Mouse (Mus musculus) kidney, adult 11 months (tissue): ENCODE data around the gene Ppm1j.
"Not testable (repeated sequence)": the region's sequence is repeated elsewhere in the genome, so short reads cannot be mapped to it uniquely, and the experiment has no call there.

Experiments
- DNase-seq: peaks from one replicate; pipeline ENCODE4 v3.0.0; 2022

Ppm1j gene

DNA sequence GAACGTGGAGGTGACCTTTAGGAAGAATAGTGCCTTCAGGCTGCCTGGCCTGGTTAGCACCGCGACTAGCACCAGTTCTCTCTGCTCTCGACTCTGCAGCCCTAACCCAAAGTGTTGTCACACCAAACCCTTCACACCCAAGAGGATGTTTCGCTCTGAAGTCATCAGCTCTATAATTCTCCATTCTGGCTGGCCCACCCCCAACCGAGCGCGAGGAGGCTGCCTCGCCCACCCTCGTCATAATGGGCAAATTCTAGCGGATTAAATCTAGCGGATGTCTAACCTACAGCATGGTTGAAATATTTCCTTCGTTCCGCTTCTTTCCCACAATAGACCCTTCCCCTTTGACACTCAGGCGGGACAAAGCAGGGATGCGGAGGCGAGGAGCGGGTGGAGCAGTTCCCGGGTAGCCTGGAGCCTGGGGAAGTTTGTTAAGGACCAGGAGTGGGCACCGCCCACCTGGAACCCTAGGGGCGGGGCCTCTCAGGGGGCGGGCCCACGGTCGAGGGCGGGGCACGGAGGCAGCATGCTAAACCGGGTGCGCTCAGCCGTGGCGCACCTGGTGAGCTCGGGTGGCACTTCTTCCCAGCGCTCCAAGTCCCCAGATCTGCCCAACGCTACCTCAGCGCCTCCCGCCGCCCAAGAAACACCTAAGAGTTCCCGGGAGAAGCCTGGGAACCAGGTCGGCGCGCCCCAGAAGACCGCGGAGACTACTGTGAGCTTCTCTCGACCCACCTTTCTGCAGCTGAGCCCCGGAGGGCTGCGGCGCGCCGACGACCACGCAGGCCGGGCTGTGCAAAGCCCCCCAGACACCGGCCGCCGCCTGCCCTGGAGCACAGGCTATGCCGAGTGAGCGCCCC is at the start of gene Ppm1j:
Ppm1j (plus strand) TSS at position 496 of the 860 bp plus-strand sequence.
- peak; percentile 79 for DNase-seq

- DNase-seq, result no peak
Measured at GRCm38 (mm10) chr3:104732907-104733306, 47.9 kb upstream of the Ppm1j start.

- DNase-seq, result no peak
Measured at GRCm38 (mm10) chr3:104734654-104735053, 46.2 kb upstream of the Ppm1j start.

DNA sequence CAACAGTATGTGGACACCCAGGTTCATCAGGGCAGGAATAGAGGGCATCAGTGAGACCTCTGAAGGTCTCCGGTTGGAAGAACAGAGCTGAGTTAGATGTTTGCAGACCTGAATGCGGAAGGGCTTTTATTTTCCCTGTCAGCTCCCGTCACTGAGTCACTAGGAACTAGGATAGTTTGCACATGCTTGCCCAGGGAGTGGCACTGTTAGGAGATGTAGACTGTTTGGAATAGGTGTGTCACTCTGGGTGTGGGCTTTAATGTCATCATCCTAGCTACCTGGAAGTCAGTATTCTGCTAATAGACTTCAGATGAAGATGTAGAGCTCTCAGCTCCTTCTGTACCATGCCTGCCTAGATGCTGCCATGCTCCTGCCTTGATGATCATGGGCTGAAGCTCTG is 38.9 kb upstream of the Ppm1j start:
- DNase-seq, result no peak

DNA sequence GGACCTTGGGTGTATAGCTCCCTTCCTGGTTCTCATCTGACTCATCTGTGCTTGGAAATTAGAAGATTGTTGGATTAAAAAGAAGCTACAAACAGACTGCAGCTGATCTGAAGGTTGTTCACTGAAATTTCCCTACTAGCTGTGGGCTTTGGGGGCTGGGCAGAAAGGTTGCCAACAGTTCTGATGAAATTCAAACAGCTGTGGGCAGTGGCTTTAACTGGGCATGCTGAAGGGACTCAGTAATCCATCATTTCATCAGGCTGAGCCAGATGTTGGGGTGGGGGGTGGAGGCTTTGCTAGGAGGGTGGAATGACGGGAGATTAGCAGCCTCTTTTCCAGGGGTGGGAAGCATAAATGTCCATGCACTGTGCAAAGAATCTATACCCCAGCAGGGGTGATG is 37.7 kb upstream of the Ppm1j start:
- DNase-seq, result no peak

GRCm38 (mm10) chr3:104743864-104744263 is 37.0 kb upstream of the Ppm1j start:
- no peak for DNase-seq

DNA sequence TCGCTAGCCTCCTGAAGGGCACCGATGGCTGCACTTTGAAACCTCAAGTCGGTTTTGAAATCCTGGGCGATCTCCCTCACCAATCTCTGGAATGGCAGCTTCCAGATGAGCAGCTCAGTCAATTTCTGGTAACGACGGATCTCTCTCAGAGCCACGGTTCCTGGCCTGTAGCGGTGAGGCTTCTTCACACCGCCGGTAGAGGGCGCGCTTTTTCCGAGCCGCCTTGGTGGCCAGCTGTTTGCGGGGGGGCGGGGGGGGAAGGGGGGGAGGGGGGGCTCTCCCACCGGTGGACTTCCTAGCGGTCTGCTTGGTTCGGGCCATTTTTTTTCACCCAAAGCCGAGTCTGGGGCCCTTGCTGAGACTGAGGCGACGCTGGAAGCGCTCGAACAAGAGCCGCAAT is 28.0 kb upstream of the Ppm1j start:
- not testable (repeated sequence) for DNase-seq

- DNase-seq, result peak; percentile 20
Measured at GRCm38 (mm10) chr3:104758406-104758805, 22.4 kb upstream of the Ppm1j start.

- no peak for DNase-seq
Measured at GRCm38 (mm10) chr3:104758869-104759268, 22.0 kb upstream of the Ppm1j start.

DNA sequence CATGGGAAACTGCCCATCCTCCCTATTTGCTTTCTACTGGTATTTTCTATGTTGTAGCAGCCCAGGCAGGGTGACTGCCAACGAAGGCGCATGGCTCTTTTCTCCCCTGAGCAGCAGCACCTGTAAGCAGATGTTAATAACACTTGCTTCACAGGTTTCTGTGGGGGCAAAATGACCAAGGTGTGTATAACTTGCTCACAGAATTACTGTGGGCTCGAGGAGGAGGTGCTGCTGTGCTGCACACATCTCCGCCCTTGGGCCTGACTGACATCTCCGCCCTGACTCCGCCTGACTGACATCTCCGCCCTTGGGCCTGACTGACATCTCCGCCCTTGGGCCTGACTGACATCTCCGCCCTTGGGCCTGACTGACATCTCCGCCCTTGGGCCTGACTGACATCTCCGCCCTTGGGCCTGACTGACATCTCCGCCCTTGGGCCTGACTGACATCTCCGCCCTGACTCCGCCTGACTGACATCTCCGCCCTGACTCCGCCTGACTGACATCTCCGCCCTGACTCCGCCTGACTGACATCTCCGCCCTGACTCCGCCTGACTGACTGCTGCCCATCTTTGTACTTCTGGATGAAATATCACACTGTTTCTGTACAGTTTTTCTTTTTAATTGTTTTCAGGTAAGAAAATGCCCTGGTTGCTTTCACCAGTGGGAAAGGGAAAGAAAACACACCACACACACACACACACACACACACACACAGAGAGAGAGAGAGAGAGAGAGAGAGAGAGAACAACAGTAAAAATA is 18.6 kb upstream of the Ppm1j start:
- peak; percentile 31 for DNase-seq

DNA sequence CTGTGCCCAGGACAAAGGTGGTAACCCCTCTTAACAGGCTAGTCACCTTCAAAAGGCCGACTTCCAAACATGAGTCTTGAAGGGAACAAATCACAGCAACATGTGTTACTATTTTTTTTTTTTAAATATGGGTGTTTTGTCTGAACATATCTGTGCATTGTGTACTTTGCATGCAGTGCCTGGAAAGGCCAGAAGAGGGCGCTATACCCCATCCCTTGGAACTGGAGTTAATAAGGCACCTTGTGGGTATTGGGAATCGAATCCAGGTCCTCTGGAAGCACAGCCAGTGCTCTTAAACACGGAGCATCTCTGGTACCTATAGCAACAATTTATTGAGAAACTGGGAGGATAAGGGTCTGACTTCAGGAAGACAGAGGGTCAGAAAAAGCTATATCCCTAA is 15.8 kb upstream of the Ppm1j start:
- DNase-seq, result no peak

- no peak for DNase-seq
Measured at GRCm38 (mm10) chr3:104767141-104767540, 13.7 kb upstream of the Ppm1j start.

GRCm38 (mm10) chr3:104767716-104768115 is 13.1 kb upstream of the Ppm1j start:
- no peak for DNase-seq

DNA sequence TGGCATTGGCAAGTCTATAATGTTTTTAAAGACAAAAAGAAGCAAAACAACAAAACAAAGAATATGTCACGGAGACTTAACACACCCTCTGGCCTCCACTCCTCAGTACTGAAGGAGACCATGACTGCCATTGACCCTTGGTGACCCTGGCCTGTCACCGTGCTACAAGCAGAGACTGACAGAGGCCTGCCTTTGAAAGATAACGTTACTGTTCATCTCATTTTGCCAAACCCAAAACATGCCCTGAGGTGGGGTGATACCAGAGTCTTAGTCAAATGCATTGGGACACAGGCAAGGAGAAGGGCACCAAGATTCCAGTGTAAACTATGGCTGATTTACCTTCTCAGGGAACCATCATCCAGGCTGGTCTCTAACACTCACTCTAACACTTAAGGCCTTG is 11.7 kb upstream of the Ppm1j start:
- DNase-seq, result no peak

- no peak for DNase-seq
Measured at GRCm38 (mm10) chr3:104770035-104770434, 10.8 kb upstream of the Ppm1j start.

DNA sequence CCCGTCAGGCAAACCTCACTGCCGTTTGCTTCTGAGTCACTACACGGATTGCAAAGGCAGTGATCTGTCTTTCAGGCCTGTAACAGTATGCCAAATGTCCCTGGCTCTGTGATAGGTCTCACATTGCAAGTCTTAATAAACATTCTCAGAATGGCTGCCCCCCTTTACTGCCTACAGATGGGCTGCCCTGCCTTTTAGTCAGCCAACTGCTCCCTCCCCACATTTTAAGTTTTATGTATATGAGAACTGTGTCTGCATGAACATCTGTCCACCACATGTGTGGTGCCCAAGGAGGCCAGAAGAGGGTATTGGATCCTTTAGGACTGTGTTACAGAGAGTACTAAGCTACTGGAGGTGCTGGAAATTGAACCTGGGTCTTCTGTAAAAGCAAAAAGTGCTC is 9.9 kb upstream of the Ppm1j start:
- DNase-seq, result no peak

- no peak for DNase-seq
Measured at GRCm38 (mm10) chr3:104771460-104771859, 9.4 kb upstream of the Ppm1j start.

GRCm38 (mm10) chr3:104773301-104773700 is 7.6 kb upstream of the Ppm1j start:
- DNase-seq, result no peak

DNA sequence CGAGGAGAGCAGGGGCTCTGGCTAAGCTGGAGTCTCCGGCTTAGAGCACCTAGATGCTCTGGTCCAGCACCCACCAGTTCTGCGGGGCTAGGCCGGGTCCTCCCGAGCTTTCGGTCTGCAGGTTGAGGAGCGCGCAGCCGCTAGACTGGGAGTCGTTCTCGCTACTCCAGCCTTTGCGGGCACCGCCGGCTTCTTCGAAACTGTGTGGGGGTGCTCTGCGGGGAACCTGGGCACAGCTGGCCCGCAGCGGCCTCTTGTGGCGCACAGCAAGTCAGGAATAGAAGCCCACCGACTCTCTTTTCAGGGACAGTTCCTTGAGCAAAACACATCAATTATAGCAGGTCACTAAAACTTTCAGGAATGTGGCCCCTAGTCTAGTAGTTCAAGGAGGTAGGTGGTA is 3.5 kb upstream of the Ppm1j start:
- no peak for DNase-seq

DNA sequence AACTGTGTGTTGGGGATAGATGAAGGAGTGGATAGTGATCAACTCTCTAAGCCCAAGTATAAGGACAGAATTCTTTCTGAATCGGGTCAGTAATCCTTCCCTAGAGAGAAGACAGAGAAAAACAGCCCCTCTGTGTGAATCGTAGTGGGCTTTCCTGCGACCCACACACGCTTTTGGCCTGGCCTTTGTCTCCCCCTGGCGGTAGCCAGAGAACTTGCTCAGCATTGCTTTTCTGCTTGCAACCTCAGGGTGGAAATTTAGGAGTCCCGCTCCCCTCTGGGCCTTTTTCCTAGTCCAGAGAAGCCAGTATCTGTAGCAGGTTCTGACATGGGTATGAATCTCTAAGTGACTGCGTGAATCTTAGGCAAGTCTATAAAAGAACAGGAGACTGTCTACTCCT is 907 bp upstream of the Ppm1j start:
- DNase-seq, result no peak

DNA sequence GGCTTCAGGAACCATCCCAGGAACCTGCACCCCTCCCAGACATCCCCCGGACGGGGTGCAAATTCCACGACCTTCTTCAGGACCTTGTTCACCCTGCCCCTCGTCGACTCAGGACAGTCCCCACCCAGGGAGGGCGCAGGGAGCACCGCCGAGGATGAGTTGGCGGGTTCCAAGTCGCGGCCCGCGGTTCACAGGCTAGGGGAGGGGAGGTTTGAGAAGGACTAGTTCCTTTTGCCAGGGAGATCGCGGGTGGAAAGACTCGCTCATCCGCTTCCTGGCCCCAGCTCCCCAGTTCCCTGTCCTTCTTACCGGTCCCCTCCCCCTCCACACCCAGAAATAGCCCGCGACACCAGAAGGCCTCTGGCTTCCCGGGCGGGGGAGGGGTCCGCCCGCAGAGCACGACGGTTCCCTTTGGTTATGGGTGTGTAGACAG is 631 bp downstream of the Ppm1j start, which contains the start of gene Fam19a3:
Fam19a3 (minus strand) TSS at position 370 of the 433 bp plus-strand sequence.
- no peak for DNase-seq

DNA sequence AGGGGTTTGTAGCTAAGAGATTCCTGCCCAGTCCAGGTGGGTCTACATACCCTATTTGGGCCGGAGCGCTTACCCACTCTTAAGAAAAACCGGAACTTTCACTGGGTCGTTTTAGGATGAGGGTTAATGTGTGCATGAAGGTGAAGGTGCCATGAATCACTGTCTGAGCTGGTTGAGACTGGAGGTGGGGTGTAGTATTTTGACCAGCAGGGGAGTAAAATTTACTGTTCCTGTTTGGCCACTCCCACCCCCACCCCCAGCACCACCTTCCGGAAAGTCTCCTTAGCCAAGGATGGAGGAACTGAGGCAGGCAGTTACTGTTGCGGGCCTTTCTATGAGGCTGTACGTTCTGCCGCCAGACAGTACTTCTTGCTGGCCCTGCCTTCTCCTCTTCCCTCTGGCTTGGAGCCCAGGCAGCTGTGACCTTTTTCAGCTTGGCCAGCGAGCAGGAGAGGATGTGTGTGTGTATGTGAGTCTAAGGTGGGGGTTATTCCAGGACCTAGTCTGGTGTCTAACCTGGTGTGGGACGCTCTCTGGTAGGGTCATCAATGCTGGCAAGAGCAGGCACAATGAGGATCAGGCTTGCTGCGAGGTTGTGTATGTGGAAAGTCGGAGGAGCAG is 1.3 kb downstream of the Ppm1j start:
- DNase-seq, result peak; percentile 65

- DNase-seq, result no peak
Measured at GRCm38 (mm10) chr3:104783971-104784500, 3.2 kb downstream of the Ppm1j start.
